Mouse (Mus musculus): ENCODE measurements around the gene Arhgap6.

Gene Arhgap6

DNA sequence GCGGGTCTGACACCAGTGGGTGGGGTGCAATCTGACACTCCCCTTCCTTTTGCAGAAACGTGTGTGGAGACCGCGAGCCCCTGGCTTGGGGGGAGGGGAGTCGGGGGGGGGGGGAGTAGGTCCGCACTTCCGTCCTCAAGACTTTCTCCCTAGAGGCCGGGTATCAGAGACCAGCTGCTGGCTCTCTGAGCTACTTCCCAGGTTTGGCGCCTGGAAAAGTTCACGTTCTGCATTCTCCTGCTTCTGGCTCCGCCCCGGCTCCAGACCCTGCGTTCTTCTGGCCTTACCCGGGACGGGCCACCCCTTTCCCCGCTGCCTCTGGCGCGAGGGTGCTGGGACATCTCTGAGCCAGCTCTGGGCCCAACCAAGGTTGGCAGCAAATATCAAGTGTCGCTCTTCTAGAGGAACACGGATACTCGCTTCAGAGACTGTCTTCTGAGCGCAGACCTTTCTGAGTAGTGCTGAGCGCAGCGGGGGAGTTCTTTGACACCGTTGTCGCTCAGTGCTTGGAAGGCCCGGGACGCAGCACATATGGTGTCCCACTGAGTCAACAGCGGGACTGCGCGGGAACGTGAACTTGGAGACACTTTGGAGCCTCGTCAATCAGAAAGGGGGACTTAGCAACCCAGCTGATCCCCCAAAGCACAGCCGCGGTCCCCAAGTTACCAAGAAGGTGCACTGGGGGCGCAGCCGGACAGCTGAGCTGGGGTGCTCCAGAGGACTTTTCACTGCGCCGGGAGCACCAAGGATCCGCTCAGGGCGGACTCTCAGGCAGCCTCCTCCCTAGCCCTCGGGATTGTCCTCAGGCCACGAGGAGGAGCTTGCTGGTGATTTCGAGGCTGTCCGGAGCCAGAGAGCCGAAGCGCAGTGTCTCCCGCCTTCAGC is at the start of gene Arhgap6:
Gene Arhgap6, plus strand, starts transcription at position 126 of the 885 bp plus-strand sequence.
- in situ Hi-C loops (cut with MboI, MseI) = loop anchor here in 1 of 2 experiments (10.0 kb wide), 1 partner anchor 680 kb away; no protein-coding TSS in a partner anchor

DNA sequence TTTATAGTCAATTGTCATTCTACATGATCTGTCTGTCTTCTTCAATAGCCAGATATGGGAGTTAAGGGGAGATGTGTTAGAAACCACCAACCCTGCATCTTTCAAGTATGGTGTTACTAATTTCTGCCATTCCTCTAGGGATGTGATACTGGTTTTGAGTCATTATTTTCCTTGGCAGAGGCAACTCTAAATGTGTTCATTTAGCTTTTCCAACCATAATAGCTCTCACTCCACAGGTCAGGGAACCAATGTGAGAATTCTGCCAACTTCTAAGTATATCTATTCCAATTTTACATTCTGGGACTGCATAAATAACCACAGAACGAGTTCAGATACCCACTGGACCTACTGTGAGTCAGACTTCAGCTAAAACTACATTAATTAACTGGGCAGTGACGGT is 47.9 kb upstream of the Arhgap6 start:
- in situ Hi-C loops (cut with MboI, MseI) = no loop called here

DNA sequence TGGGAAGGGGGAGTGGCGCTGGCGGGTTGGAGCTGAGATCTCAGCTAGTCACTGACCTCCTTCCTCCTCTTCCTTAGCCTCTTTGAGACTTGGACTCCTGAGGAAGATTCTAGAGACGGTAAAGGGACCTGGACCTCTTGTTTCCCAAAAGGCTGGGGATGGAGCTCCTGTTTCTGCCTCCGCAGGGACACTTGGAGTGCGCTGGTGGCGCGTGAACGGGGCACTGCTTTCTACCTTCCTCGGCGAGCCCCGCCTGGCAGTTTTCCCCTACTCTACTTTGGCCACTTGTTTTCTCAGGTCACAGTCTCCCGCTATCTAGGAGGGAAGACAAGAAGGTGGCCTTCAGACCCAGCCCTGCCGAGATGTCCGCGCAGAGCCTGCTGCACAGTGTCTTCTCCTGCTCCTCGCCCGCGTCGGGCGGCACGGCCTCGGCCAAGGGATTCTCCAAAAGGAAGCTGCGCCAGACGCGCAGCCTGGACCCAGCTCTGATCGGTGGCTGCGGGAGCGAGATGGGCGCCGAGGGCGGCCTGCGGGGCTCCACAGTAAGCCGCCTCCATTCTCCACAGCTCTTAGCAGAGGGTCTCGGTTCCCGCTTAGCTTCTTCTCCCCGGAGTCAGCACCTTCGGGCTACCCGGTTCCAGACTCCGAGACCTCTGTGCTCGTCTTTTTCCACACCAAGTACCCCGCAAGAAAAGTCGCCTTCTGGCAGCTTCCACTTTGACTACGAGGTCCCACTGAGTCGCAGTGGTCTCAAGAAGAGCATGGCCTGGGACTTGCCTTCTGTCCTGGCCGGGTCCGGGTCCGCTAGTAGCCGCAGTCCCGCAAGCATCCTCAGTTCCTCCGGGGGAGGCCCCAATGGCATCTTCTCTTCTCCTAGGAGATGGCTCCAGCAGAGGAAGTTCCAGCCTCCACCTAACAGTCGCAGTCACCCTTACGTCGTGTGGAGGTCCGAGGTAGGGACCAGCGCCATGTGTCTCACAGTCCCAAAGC is 1.3 kb downstream of the Arhgap6 start:
- in situ Hi-C loops (cut with MboI, MseI) = loop anchor here in 1 of 2 experiments (10.0 kb wide), 1 partner anchor 681 kb away; no protein-coding TSS in a partner anchor

DNA sequence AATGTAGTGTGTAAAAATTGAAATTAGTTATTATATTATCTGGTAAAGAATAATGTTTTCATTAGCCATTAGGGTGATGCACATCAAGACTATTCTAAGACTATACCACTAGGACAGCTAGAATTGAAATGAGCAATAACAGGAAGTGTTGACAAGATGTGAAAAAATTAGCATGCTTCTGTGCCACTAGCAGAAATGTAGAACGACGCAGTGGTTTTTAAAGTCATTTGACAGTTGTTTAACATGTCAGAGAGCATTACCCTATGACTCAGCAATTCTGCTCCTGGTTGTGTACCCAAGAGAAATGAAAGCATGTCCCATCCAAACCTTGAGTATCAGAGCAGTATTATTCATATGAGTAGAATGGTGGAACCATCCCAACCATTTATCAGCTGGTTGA is 9.8 kb downstream of the Arhgap6 start:
- in situ Hi-C loops (cut with MboI, MseI) = no loop called here

DNA sequence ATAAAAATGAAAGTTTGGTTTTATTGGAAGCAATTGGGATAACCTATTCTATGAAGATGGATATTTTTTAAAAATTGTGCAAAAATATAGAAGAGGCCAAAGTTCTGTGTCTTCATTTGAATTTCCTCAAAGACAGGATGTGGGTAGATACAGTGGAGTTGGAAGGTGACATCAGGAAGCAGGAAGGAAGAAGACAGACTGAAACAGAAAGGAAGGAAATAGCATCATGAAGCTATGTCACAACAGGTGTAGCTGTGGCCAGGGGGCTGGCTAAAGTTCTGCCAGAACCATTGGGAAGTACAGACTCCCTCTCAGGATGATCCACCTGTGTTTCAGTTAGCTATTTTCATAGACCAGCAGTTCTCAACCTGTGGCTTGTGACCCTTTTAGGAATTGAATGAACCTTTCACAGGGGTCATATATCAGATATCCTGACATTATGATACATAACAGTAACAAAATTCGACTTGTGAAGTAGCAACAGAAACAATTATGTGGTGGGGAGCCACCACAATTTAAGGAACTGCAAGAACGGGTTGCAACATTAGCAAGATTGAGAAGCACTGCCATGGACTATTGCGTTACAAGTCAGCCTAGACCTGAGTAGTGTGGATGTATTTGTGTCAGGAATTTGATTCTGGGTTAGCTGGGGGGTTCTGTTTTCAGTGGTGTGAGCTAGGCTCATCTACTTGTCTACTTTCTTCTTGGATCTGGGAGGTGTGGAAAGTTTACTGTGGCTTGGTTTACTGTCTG is 15.8 kb downstream of the Arhgap6 start:
- in situ Hi-C loops (cut with MboI, MseI) = no loop called here

DNA sequence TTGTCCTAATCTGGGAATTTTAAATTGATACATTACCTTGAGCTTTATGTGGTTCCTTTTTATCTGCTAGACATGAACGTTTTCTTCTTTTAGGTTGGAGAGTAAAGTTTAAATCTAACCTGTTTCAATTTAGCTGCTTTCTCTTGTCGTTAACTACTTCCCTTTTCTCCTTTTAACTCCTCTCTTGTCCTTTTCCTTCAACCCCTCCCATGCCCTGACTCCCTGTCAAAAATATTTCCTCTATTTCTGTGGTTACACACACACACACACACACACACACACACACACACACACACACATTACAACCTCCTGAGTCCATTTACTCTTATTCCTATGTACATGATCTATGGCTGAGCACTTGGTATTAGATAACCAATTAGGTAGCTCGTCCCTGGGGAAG is 24.0 kb downstream of the Arhgap6 start:
- in situ Hi-C loops (cut with MboI, MseI) = no loop called here

DNA sequence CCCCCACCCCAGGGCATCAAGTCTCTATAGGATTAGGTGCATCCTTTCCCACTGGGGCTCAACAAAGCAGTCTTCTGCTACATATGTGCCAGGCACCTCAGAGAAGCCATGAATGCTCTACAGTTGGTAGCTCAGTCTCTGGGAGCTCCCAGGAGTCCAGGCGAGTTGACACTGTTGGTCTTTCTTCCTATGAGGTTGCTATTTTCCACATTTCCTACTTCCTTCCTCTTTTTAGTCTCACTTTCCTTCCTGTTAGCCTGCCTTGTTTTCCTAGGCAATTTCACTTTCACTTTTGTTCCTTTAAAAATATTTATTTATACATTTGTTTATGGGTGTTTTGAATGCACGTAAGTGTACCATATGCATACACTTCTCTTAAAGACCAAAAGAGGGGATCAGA is 29.3 kb downstream of the Arhgap6 start:
- in situ Hi-C loops (cut with MboI, MseI) = loop anchor here in 1 of 2 experiments (10.0 kb wide), 2 partner anchors 1389 to 1639 kb away; no protein-coding TSS in a partner anchor

DNA sequence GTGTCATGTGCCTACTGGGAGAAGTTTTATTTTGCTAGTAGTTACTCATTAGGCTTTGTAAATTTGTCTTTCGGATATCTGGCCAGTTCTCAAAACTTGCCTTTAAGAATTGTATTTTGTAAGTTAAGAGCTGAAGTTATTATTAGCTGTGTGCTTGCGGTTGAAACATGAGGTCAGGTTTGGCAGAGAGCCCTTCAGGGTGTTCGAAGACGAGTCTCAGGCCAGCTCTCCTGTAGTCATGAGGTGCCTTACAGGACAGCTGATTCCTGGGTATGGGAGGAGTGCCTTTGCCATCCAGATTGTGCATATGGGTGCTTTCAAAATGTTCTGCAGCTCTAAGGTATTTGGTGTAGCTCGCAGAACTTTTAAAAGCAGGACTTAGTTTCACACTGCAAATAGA is 37.4 kb downstream of the Arhgap6 start:
- in situ Hi-C loops (cut with MboI, MseI) = no loop called here

DNA sequence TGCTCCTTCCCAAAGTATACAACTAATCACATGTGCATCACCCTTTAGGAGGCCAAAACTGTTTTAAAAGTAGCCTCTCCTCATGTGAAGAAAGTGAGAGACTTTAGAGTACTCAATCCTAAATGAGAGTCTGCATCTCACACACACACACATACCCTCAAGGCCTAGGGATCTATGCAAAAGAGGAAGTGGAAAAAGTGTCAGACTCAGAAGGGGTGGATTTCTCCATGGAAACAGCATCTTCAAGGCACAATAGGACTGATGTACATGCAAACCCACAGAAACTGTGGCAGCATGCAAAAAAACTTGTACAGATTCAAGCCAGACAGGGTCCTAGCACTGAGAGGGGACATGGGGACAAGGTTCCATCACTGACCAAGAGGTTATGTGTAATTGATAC is 53.2 kb downstream of the Arhgap6 start:
- in situ Hi-C loops (cut with MboI, MseI) = no loop called here

DNA sequence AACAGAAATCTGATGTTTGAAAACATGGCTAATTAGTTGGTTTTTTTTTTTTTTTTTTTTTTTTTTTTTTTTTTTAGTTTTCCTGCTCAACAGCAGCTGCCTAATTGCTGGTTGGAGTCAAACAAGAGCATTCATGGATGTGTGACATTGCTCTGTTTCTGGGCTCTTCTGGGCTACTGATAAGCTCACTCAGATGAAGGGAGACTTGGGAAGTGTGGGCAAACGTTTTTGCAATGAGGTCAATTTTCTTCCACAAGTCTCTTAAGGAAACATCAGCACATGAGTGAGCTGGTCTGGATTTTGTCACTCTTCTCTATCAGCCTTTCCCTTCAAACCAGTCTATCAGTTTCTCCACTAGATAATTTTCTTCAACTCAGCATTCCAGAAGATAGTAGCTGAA is 79.8 kb downstream of the Arhgap6 start:
- in situ Hi-C loops (cut with MboI, MseI) = no loop called here

DNA sequence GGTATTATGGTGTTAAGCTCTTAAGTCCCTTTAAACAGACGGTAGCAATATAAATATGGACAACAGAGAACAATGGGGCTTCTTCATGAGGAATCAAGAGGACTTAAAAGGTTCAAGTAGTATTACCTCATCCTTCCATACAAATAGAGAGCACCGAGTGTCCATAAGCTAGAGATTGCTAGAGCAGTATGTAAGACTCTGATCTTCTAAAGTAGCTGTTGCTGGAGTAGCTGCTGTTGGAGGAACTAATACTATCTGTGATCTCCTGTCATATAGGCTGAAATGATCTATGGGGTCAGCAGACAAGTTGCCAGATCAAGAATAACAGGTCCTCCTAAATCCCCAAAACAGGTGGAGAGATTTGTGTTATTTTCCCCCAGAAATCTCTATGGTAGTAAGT is 108.7 kb downstream of the Arhgap6 start:
- in situ Hi-C loops (cut with MboI, MseI) = no loop called here

DNA sequence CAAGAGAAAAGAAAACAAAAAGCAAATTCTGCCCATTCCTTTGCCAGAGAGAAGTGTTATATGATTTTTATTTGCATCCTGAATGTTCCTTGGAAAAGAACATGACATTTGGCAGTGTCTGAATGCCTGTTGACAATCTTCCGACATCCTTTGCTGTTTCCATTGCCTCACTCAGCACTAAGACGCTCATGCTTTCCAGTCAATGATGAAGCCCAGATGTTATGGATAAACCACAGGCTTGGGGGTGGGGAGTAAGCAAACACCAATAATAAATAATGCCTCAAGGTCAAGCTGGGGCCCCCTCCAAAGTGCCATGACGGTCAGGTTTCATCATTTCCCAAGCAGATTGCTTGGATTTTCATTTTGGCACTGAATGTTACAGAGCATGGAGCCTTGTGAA is 109.2 kb downstream of the Arhgap6 start:
- in situ Hi-C loops (cut with MboI, MseI) = no loop called here

DNA sequence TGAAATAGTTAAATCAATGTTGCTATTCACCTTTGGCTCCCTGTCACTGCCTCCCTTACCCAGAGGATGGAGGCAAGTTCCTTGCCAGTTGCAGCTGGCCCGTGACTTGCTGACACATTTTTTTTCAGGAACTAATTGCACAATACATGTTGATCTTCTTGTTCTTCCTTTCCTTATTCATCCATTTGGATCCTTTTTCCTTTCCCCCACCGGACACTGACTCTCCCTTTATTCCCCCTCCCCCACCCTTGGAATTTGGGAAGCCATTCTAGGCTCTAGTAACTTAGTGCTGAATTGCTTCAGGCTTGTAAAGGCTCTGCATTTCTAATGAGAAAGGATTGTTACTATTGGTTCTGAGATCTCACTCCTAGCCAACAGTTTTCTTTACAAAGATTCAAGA is 112.7 kb downstream of the Arhgap6 start:
- in situ Hi-C loops (cut with MboI, MseI) = no loop called here

DNA sequence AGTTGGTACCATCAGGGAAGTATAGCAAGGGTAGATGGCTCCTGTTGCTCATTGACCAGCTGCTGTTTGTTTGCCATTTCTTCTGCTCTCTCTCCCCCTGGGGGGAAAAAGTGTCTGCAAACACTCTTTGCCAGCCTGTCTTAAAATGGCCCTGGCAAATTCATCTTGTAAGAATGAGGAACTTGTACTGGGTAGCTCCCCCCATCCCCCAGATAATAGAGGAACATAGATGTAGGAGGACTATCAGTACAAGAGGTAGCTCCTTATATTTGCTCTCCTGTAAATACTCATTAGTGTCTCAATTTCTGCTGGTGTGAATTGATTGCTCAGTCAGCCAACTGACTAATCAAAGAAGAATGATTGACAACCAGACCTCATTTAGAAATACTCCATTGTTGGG is 118.6 kb downstream of the Arhgap6 start:
- in situ Hi-C loops (cut with MboI, MseI) = no loop called here

DNA sequence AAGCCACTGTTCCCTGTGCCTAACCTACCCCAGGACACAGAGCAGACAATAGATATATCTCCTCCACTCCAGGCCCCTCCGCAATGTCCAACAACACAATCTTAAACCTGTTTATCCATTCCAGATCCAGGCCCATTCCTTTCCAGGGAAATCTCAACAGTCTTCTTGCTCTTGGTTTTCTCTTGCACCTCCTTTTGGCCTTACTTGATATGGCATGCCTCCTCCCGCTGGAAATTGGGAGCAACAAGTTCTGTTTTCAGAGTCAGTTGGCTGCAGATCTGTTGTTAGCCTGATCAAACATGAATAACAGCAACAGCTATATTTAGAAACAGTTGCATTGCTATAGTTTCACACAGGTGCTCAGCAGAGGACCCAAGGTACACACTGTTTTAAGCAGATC is 126.0 kb downstream of the Arhgap6 start:
- in situ Hi-C loops (cut with MboI, MseI) = no loop called here

DNA sequence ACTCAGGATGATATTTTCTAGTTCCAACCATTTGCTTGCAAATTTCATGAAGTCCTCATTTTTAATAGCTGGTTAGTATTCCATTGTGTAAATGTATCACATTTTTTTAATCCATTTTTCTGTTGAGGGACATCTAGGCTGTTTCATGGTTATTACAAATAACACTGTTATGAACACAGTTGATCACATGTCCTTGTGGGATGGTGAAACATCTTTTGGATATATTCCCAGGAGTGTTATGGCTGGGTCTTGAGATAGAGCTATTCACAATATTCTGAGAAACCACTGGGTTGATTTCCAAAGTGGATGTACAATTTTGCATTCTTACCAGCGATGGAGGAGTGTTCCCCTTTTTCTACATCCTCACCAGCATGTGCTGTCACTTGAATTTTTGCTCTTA is 137.5 kb downstream of the Arhgap6 start:
- in situ Hi-C loops (cut with MboI, MseI) = loop anchor here (10.0 to 25.0 kb wide), 2 partner anchors 220 to 288 kb away; no protein-coding TSS in a partner anchor

DNA sequence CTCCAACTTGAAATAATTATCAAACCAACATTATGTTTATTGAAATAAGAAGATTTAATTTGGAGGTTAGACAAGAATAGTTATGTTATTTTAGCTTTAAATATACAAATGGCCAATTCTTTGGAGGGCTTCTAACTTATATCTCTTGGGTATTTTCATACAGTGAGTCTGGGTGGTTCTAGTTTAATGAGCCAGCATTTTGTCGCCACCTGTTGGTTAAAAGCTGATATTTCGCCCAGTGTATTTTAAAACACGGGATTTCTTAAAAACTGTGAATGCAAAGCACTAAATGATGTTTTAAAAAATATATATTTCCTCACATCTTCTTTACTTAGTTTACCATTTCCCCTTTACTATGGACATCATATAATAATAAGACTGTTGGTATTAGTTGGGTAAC is 140.5 kb downstream of the Arhgap6 start:
- in situ Hi-C loops (cut with MboI, MseI) = loop anchor here (10.0 to 25.0 kb wide), 2 partner anchors 223 to 291 kb away; no protein-coding TSS in a partner anchor

DNA sequence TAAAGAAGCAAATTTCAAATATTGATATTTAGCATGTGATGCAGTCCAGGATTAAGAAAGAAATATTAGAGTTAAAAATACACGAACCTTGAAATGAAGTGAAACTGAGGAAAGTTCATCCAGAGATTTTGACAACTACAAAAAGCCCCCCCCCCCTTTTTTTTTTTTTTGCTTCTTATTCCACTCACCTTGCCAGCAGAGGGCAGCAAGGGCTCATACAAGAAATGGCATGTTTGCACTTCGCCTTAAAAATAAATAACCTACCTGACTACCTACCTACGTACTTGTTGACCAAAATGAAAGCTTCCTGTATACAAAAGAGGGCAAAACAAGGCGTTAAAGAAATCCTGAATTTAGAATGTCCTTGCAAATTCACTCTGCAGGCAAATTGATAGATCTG is 143.0 kb downstream of the Arhgap6 start:
- in situ Hi-C loops (cut with MboI, MseI) = loop anchor here (10.0 to 25.0 kb wide), 2 partner anchors 226 to 293 kb away; no protein-coding TSS in a partner anchor

DNA sequence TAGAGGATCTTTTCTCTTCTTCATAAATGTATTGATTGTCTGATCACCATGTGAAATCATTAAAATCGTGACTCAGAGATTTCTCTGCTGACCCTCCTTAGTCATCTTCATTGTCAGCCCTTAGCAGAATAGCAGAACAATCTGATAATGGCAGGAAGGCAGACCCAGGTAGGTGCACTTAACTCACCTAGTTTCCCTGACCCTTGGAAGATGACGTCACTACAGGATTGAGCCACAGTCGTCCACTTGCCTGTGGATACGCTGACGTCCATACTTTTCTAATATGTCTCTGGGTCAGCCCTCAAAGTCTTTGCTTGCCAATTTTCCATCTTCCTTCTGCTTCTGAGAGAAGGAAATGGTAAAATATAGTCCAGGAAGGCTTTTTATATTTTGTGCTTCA is 146.8 kb downstream of the Arhgap6 start:
- in situ Hi-C loops (cut with MboI, MseI) = loop anchor here in 1 of 2 experiments (5.0 to 25.0 kb wide), 2 partner anchors 141 to 229 kb away; no protein-coding TSS in a partner anchor

DNA sequence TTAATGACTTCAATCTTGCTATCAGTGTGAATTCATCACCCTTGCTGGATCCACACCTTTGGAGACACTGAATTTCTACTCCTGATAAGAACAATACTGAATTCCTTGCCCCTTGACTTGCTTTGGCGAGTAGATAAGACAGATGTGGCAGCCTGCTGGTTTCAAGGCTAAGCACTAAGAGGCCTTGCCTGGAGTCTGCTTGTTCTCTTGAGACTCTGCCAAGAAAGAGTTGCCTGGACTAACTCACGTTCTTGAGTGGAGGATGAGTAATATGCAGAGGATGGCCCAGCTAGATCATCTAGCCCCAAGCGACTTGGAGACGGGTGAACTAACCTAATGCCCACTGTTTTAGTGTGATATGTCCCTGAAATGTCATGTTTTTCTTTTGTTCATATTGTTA is 148.3 kb downstream of the Arhgap6 start:
- in situ Hi-C loops (cut with MboI, MseI) = loop anchor here in 1 of 2 experiments (5.0 to 25.0 kb wide), 2 partner anchors 139 to 231 kb away; no protein-coding TSS in a partner anchor

DNA sequence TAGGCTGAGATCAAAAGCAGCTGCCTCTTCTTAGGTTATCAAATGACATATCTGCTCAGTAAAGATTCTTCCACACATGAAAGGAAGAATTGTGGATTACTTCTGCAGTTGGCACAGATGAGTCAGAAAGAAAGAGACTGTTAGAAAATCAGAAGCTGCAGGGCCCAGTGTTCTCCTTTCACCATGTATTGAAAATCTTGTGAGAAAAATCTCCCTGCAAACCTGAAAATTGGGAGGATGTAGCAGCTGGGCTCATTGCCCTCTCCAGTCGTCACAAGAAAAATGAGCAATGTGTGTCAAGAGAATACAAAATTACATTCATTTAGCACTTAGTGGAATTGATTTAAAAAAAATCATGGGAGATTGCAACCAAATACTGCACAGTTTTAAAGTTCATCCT is 180.5 kb downstream of the Arhgap6 start:
- in situ Hi-C loops (cut with MboI, MseI) = no loop called here

Measured in T-helper 17 cell (primary cell).